Mouse (Mus musculus) brain, embryonic 14.5 days (tissue): ENCODE measurements around the gene Cpeb3. TPM values are rescaled to one million over a fixed set of nuclear protein-coding genes. Genes with fewer than 3 reads are reported as not detected.

Experiments
- DNase-seq: peaks from one replicate; pipeline ENCODE4 v3.0.0-alpha.2; 2011; ENCODE audit warnings: low read depth
- CTCF ChIP-seq: fragments of 200-500 bp; IDR thresholded peaks from 2 replicates; pipeline ENCODE4 v1.5.1; 2012; ENCODE audit warnings: inconsistent platforms, mild to moderate bottlenecking, moderate library complexity, borderline replicate concordance; ENCODE audit not compliant: insufficient read depth, insufficient read length; ENCODE audit errors: extremely low read depth
- POLR2A ChIP-seq: fragments of 200-500 bp; IDR thresholded peaks from 2 replicates; pipeline ENCODE4 v1.6.1; 2012; ENCODE audit warnings: mild to moderate bottlenecking, inconsistent platforms, borderline replicate concordance; ENCODE audit not compliant: poor library complexity, insufficient read depth, insufficient read length, severe bottlenecking; ENCODE audit errors: extremely low read depth
- polyA plus RNA-seq: library from polyadenylated mRNA; depleted of rRNA; stranded (reverse); fragments of >200 nt; gene quantifications from 2 replicates; pipeline ENCODE4 v1.2.3, GENCODE M21; 2012

The Cpeb3 gene
- polyA plus RNA-seq, 1 experiment = 20.9 TPM

GRCm38 (mm10) chr19:37075690-37076089 lies 132.7 kb downstream of the Cpeb3 start:
- TF ChIP-seq POLR2A (no peak), CTCF (no peak)
- no peak for DNase-seq

GRCm38 (mm10) chr19:37074726-37075125 lies 133.7 kb downstream of the Cpeb3 start:
- no peak for TF ChIP-seq CTCF
- TF ChIP-seq POLR2A = no peak
- DNase-seq = no peak

- no peak for DNase-seq
- TF ChIP-seq CTCF (no peak), POLR2A (no peak)
These were observed 134.1 kb downstream of the Cpeb3 start for GRCm38 (mm10) chr19:37074276-37074675.

GRCm38 (mm10) chr19:37072871-37073629 lies 135.4 kb downstream of the Cpeb3 start:
- TF ChIP-seq POLR2A (no peak), CTCF (no peak)
- DNase-seq = peak; percentile 16

- DNase-seq = no peak
- TF ChIP-seq POLR2A = no peak
- peak; percentile 24; the same call in 1 of the 2 replicates for TF ChIP-seq CTCF
These were observed 139.2 kb downstream of the Cpeb3 start for GRCm38 (mm10) chr19:37069243-37069642.

GRCm38 (mm10) chr19:37060078-37060477 lies 148.3 kb downstream of the Cpeb3 start:
- TF ChIP-seq POLR2A (no peak), CTCF (no peak)
- no peak for DNase-seq

- TF ChIP-seq CTCF (no peak), POLR2A (no peak)
- no peak for DNase-seq
These were observed 148.8 kb downstream of the Cpeb3 start for GRCm38 (mm10) chr19:37059623-37060022.

GRCm38 (mm10) chr19:37057161-37057905 lies 151.1 kb downstream of the Cpeb3 start:
- DNase-seq = no peak
- TF ChIP-seq CTCF (no peak), POLR2A (no peak)

GRCm38 (mm10) chr19:37055976-37056556 lies 152.3 kb downstream of the Cpeb3 start:
- DNase-seq = no peak
- no peak for TF ChIP-seq CTCF
- no peak for TF ChIP-seq POLR2A

GRCm38 (mm10) chr19:37050643-37051345 lies 157.6 kb downstream of the Cpeb3 start:
- TF ChIP-seq POLR2A (no peak), CTCF (peak; percentile 58; the same call in 1 of the 2 replicates)
- DNase-seq = peak; percentile 78

GRCm38 (mm10) chr19:37048507-37048906 lies 159.9 kb downstream of the Cpeb3 start:
- TF ChIP-seq POLR2A = no peak
- no peak for TF ChIP-seq CTCF
- DNase-seq = no peak
